ENCODE assay signal across 10 mouse cellular contexts in the genomic region with DNA sequence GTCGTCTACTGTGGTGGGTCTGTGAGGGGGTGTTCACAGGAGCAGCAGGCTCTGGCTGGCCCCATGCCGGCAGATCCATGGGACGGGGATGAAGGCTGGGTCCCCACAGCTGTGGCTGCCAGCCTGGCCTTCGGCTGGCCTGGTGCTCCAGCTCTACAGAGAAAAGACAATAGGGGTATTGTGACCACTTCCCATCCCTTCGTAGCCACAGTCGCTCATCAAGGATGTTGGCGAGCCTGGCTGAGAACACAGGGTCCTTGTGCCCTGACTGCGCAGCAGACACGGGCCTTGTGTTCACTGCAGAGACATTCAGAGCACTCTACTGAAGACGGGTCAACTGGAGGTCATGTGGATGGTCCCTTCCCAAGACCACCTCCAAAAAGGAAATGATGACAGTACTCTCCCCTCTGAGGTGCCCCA.
DNase-seq lines count a peak whose midpoint lies in the region; ATAC-seq and TF ChIP-seq lines count a peak whose summit lies in the region.
"Had no signal": no experiment of that assay in that cellular context is flagged by ENCODE, and none has a peak within 500 bp of the region (broad histone marks: within the 10 kb centered on the region; RNA-seq: fewer than 3 reads in every experiment).

No protein-coding gene starts in this region.

- H3K36me3 ChIP-seq in intestine, embryonic 14.5 days (ENCODE audit: control insufficient read depth, insufficient read depth, low read length): no peaks in the 10 kb centered on the region
- H3K36me3 ChIP-seq in intestine, postnatal 0 days (ENCODE audit: control insufficient read depth, insufficient read depth): no peaks in the 10 kb centered on the region
- no peaks in the 10 kb centered on the region for H3K36me3 ChIP-seq in embryonic facial prominence, embryonic 10.5 days (replicated peaks)
- no peaks in the 10 kb centered on the region for H3K36me3 ChIP-seq in hindbrain, embryonic 13.5 days
- H3K36me3 ChIP-seq in neural tube, embryonic 14.5 days (ENCODE audit: control insufficient read depth, insufficient read depth, low read length): no peaks in the 10 kb centered on the region
- H3K36me3 ChIP-seq in liver, embryonic 12.5 days: no peaks in the 10 kb centered on the region

- no peak overlapping the region for H3K9ac ChIP-seq in intestine, embryonic 14.5 days (ENCODE audit: low read length)
- no peak overlapping the region for H3K9ac ChIP-seq in intestine, postnatal 0 days (ENCODE audit: low read depth, low read length)
- no peak overlapping the region for H3K9ac ChIP-seq in hindbrain, embryonic 13.5 days
- no peak overlapping the region for H3K9ac ChIP-seq in neural tube, embryonic 14.5 days (replicated peaks; ENCODE audit: low read depth, low read length)
- no peak overlapping the region for H3K9ac ChIP-seq in liver, embryonic 12.5 days
- H3K9ac ChIP-seq: liver, embryonic 14.5 days had no signal

- H3K27ac ChIP-seq in intestine, embryonic 14.5 days (ENCODE audit: low read depth): peak overlapping the region; percentile 54; the same call in 1 of the 2 replicates
- H3K27ac ChIP-seq in intestine, postnatal 0 days (ENCODE audit: low read depth, low read length): no peak overlapping the region
- peak overlapping the region; percentile 58 for H3K27ac ChIP-seq in embryonic facial prominence, embryonic 10.5 days (replicated peaks)
- H3K27ac ChIP-seq in hindbrain, embryonic 13.5 days: 0 out of 2 replicates have a peak overlapping the region, but pooled peaks have one; percentile 8
- H3K27ac ChIP-seq in neural tube, embryonic 14.5 days (ENCODE audit: low read depth, low read length): no peak overlapping the region
- no peak overlapping the region for H3K27ac ChIP-seq in liver, embryonic 12.5 days
- H3K27ac ChIP-seq: liver, embryonic 14.5 days had no signal

- H3K4me1 ChIP-seq in intestine, embryonic 14.5 days (replicated peaks; ENCODE audit: control insufficient read depth, insufficient read depth, low read length): no peaks in the 10 kb centered on the region
- H3K4me1 ChIP-seq in intestine, postnatal 0 days (replicated peaks; ENCODE audit: control insufficient read depth, insufficient read depth, low read length): no peaks in the 10 kb centered on the region
- peaks cover 11% of the 10 kb centered on the region for H3K4me1 ChIP-seq in embryonic facial prominence, embryonic 10.5 days
- peaks cover 11% of the 10 kb centered on the region for H3K4me1 ChIP-seq in hindbrain, embryonic 13.5 days (replicated peaks)
- H3K4me1 ChIP-seq in neural tube, embryonic 14.5 days (ENCODE audit: control insufficient read depth, insufficient read depth, low read length): no peaks in the 10 kb centered on the region
- H3K4me1 ChIP-seq in liver, embryonic 12.5 days: no peaks in the 10 kb centered on the region

- intact Hi-C loops in heart, postnatal 25 days (cut with DNase I): loop anchor here (5.0 kb wide), 1 partner anchor 68 kb away; no protein-coding TSS in a partner anchor

- no peak overlapping the region for H3K4me2 ChIP-seq in intestine, embryonic 14.5 days (ENCODE audit: low read length)
- H3K4me2 ChIP-seq in intestine, postnatal 0 days (replicated peaks; ENCODE audit: low read depth): no peak overlapping the region
- H3K4me2 ChIP-seq in hindbrain, embryonic 13.5 days: no peak overlapping the region
- H3K4me2 ChIP-seq in neural tube, embryonic 14.5 days (ENCODE audit: low read depth, low read length): no peak overlapping the region
- H3K4me2 ChIP-seq in liver, embryonic 12.5 days: no peak overlapping the region

- no peak for TF ChIP-seq CTCF in intestine, postnatal 0 days (IDR thresholded peaks at IDR 0.05; ENCODE audit: low read depth)

- DNase-seq in intestine, embryonic 14.5 days (ENCODE audit: low spot score): no peak
- DNase-seq in embryonic facial prominence, embryonic 10.5 days (ENCODE audit: low spot score): peak; percentile 28
- DNase-seq in adrenal gland, postnatal 36 days: no peak
- DNase-seq in heart, postnatal 25 days (ENCODE audit: low spot score): no peak
- DNase-seq: heart, postnatal 14 days had no signal

- no peak overlapping the region for H3K4me3 ChIP-seq in intestine, embryonic 14.5 days (ENCODE audit: low read depth, low read length)
- H3K4me3 ChIP-seq in intestine, postnatal 0 days (ENCODE audit: low read depth, low read length): no peak overlapping the region
- no peak overlapping the region for H3K4me3 ChIP-seq in embryonic facial prominence, embryonic 10.5 days
- H3K4me3 ChIP-seq in hindbrain, embryonic 13.5 days: no peak overlapping the region
- H3K4me3 ChIP-seq in neural tube, embryonic 14.5 days (ENCODE audit: low read depth, low read length): no peak overlapping the region
- no peak overlapping the region for H3K4me3 ChIP-seq in liver, embryonic 12.5 days

- WGBS in intestine, embryonic 14.5 days: 73% methylated on average over 10 of the region's 10 CpGs
- 78% methylated on average over 10 of the region's 10 CpGs for WGBS in intestine, postnatal 0 days
- 31% methylated on average over 10 of the region's 10 CpGs for WGBS in embryonic facial prominence, embryonic 10.5 days
- 52% methylated on average over 10 of the region's 10 CpGs for WGBS in hindbrain, embryonic 13.5 days
- WGBS in neural tube, embryonic 14.5 days: 45% methylated on average over 10 of the region's 10 CpGs
- WGBS in liver, embryonic 12.5 days (ENCODE audit: insufficient replicate concordance): 60% methylated on average over 10 of the region's 10 CpGs

- no peaks in the 10 kb centered on the region for H3K27me3 ChIP-seq in intestine, embryonic 14.5 days (replicated peaks; ENCODE audit: control insufficient read depth, insufficient read depth, low read length)
- no peaks in the 10 kb centered on the region for H3K27me3 ChIP-seq in intestine, postnatal 0 days (replicated peaks; ENCODE audit: control insufficient read depth, insufficient read depth, low read length)
- H3K27me3 ChIP-seq in embryonic facial prominence, embryonic 10.5 days (replicated peaks; ENCODE audit: low read depth, poor library complexity, severe bottlenecking): no peaks in the 10 kb centered on the region
- peaks cover 3% of the 10 kb centered on the region for H3K27me3 ChIP-seq in hindbrain, embryonic 13.5 days
- no peaks in the 10 kb centered on the region for H3K27me3 ChIP-seq in neural tube, embryonic 14.5 days (ENCODE audit: control insufficient read depth, insufficient read depth, low read length)
- H3K27me3 ChIP-seq in liver, embryonic 12.5 days (replicated peaks): no peaks in the 10 kb centered on the region

- ATAC-seq in intestine, embryonic 14.5 days (replicated peaks; ENCODE audit: low FRiP score, low TSS enrichment, low read depth): peak; percentile 83
- no peak for ATAC-seq in intestine, postnatal 0 days
- ATAC-seq in hindbrain, embryonic 13.5 days (ENCODE audit: low FRiP score): peak; percentile 84
- peak; percentile 46; the same call in 1 of the 2 replicates for ATAC-seq in neural tube, embryonic 14.5 days (ENCODE audit: low read depth)
- no peak for ATAC-seq in liver, embryonic 12.5 days

- H3K9me3 ChIP-seq in intestine, embryonic 14.5 days (ENCODE audit: control insufficient read depth, low read length): no peaks in the 10 kb centered on the region
- H3K9me3 ChIP-seq in intestine, postnatal 0 days (ENCODE audit: control insufficient read depth): no peaks in the 10 kb centered on the region
- no peaks in the 10 kb centered on the region for H3K9me3 ChIP-seq in embryonic facial prominence, embryonic 10.5 days
- H3K9me3 ChIP-seq in hindbrain, embryonic 13.5 days: no peaks in the 10 kb centered on the region
- H3K9me3 ChIP-seq in neural tube, embryonic 14.5 days (ENCODE audit: control insufficient read depth, low read length): no peaks in the 10 kb centered on the region
- H3K9me3 ChIP-seq in liver, embryonic 12.5 days (replicated peaks): no peaks in the 10 kb centered on the region

Comparison
In these comparisons a context has a peak if more than half of its experiments do, and no peak if none do; other contexts are left out.
1. ATAC-seq: peak in intestine, embryonic 14.5 days (single experiment), hindbrain, embryonic 13.5 days (single experiment) and neural tube, embryonic 14.5 days (single experiment); none in intestine, postnatal 0 days (single experiment) and liver, embryonic 12.5 days (single experiment).
2. H3K27ac ChIP-seq: peak in intestine, embryonic 14.5 days (single experiment), embryonic facial prominence, embryonic 10.5 days (single experiment) and hindbrain, embryonic 13.5 days (single experiment); none in intestine, postnatal 0 days (single experiment), neural tube, embryonic 14.5 days (single experiment) and liver, embryonic 12.5 days (single experiment).